Mouse (Mus musculus) forebrain, embryonic 13.5 days (tissue): ENCODE measurements around the gene Rab20. TPM values are rescaled to one million over a fixed set of nuclear protein-coding genes. Genes with fewer than 3 reads are reported as not detected.

ENCODE experiments used
- ATAC-seq: fragments of 200-750 bp; cut with Nextera tagmentation; 2 replicates; pipeline ENCODE4 v1.8.0; 2017
- H3K27ac ChIP-seq: fragments of 300-500 bp; sonication (generic); 2 replicates; pipeline ENCODE4 v1.5.1; 2015; ENCODE audit warnings: inconsistent platforms, mild to moderate bottlenecking, moderate library complexity
- H3K27me3 ChIP-seq: fragments of 300-500 bp; sonication (generic); 2 replicates; pipeline ENCODE4 v1.6.1; 2015; ENCODE audit warnings: mild to moderate bottlenecking, inconsistent platforms
- H3K36me3 ChIP-seq: fragments of 300-500 bp; sonication (generic); 2 replicates; pipeline ENCODE4 v1.6.1; 2015; ENCODE audit warnings: mild to moderate bottlenecking, inconsistent platforms; ENCODE audit not compliant: poor library complexity, severe bottlenecking
- H3K4me1 ChIP-seq: fragments of 300-500 bp; sonication (generic); 2 replicates; pipeline ENCODE4 v1.6.1; 2015; ENCODE audit warnings: inconsistent platforms
- H3K4me2 ChIP-seq: fragments of 300-500 bp; sonication (generic); 2 replicates; pipeline ENCODE4 v1.6.1; 2015; ENCODE audit warnings: inconsistent platforms, mild to moderate bottlenecking, moderate library complexity
- H3K4me3 ChIP-seq: fragments of 300-500 bp; sonication (generic); 2 replicates; pipeline ENCODE4 v1.5.1; 2015; ENCODE audit warnings: mild to moderate bottlenecking, inconsistent platforms
- H3K9ac ChIP-seq: fragments of 300-500 bp; sonication (generic); 2 replicates; pipeline ENCODE4 v1.6.1; 2015; ENCODE audit warnings: mild to moderate bottlenecking, inconsistent platforms
- H3K9me3 ChIP-seq: fragments of 300-500 bp; sonication (generic); replicated peaks from 2 replicates; pipeline ENCODE4 v1.6.1; 2016; ENCODE audit warnings: inconsistent platforms
- WGBS: fragments of 180-500 bp; shearing (Covaris S2); methylation state at CpG from one replicate; pipeline ENCODE4 v1.1.7; 2015; 5-methylcytosine and 5-hydroxymethylcytosine counted together
- polyA plus RNA-seq: library from polyadenylated mRNA; unstranded; fragments of >200 nt; fragmentation: Nextera tagmentation; extraction: Ambion mirVana; gene quantifications from 2 replicates; pipeline ENCODE4 v1.2.1, GENCODE M21; 2015

The Rab20 gene
- polyA plus RNA-seq, 1 experiment from 2014 or later: 0.34 TPM

- Histone ChIP-seq H3K36me3 (no peaks in the 10 kb centered on the region), H3K9ac (no peak overlapping the region), H3K27ac (peak overlapping the region; percentile 6; the same call in 1 of the 2 replicates), H3K27me3 (no peaks in the 10 kb centered on the region), H3K4me1 (peaks cover 28% of the 10 kb centered on the region), H3K4me3 (no peak overlapping the region), H3K9me3 (no peaks in the 10 kb centered on the region), H3K4me2 (no peak overlapping the region)
- WGBS: 82% methylated on average over 10 of the region's 10 CpGs
- no peak for ATAC-seq
These were observed 63.4 kb downstream of the Rab20 start for GRCm38 (mm10) chr8:11415089-11415488.

- no peak overlapping the region for H3K9ac ChIP-seq
- peaks cover 25% of the 10 kb centered on the region for H3K4me1 ChIP-seq
- 15% methylated on average over 8 of the region's 8 CpGs for WGBS
- no peaks in the 10 kb centered on the region for H3K9me3 ChIP-seq
- H3K4me3 ChIP-seq: no peak overlapping the region
- peak overlapping the region; percentile 6; the same call in 1 of the 2 replicates for H3K27ac ChIP-seq
- peak; percentile 64 for ATAC-seq
- H3K4me2 ChIP-seq: no peak overlapping the region
- H3K27me3 ChIP-seq: no peaks in the 10 kb centered on the region
- H3K36me3 ChIP-seq: no peaks in the 10 kb centered on the region
These were observed 64.2 kb downstream of the Rab20 start for GRCm38 (mm10) chr8:11414304-11414703.

- no peaks in the 10 kb centered on the region for H3K9me3 ChIP-seq
- H3K4me2 ChIP-seq: no peak overlapping the region
- no peak for ATAC-seq
- H3K36me3 ChIP-seq: no peaks in the 10 kb centered on the region
- H3K9ac ChIP-seq: no peak overlapping the region
- no peak overlapping the region for H3K4me3 ChIP-seq
- H3K27ac ChIP-seq: no peak overlapping the region
- peaks cover 18% of the 10 kb centered on the region for H3K4me1 ChIP-seq
- no peaks in the 10 kb centered on the region for H3K27me3 ChIP-seq
- WGBS: 70% methylated on average over 5 of the region's 5 CpGs
These were observed 66.1 kb downstream of the Rab20 start for GRCm38 (mm10) chr8:11412450-11412849.

GRCm38 (mm10) chr8:11411504-11412124 is 66.9 kb downstream of the Rab20 start:
- no peak overlapping the region for H3K27ac ChIP-seq
- H3K4me3 ChIP-seq: no peak overlapping the region
- H3K27me3 ChIP-seq: no peaks in the 10 kb centered on the region
- H3K36me3 ChIP-seq: no peaks in the 10 kb centered on the region
- 75% methylated on average over 12 of the region's 12 CpGs for WGBS
- ATAC-seq: no peak
- H3K4me2 ChIP-seq: no peak overlapping the region
- H3K4me1 ChIP-seq: peaks cover 18% of the 10 kb centered on the region
- no peaks in the 10 kb centered on the region for H3K9me3 ChIP-seq
- H3K9ac ChIP-seq: no peak overlapping the region

GRCm38 (mm10) chr8:11405722-11406481 is 72.6 kb downstream of the Rab20 start:
- Histone ChIP-seq H3K27me3 (no peaks in the 10 kb centered on the region), H3K4me3 (no peak overlapping the region), H3K9me3 (no peaks in the 10 kb centered on the region), H3K4me1 (peaks cover 11% of the 10 kb centered on the region; the same call in 1 of the 2 replicates), H3K36me3 (no peaks in the 10 kb centered on the region), H3K27ac (peak overlapping the region; percentile 41), H3K9ac (no peak overlapping the region), H3K4me2 (no peak overlapping the region)
- WGBS: 62% methylated on average over 13 of the region's 13 CpGs
- ATAC-seq: peak; percentile 83

GRCm38 (mm10) chr8:11404614-11405013 is 73.9 kb downstream of the Rab20 start:
- Histone ChIP-seq H3K4me2 (no peak overlapping the region), H3K4me3 (no peak overlapping the region), H3K4me1 (peaks cover 14% of the 10 kb centered on the region; the same call in 1 of the 2 replicates), H3K36me3 (no peaks in the 10 kb centered on the region), H3K27me3 (no peaks in the 10 kb centered on the region), H3K27ac (no peak overlapping the region), H3K9ac (no peak overlapping the region), H3K9me3 (no peaks in the 10 kb centered on the region)
- 76% methylated on average over 4 of the region's 4 CpGs for WGBS
- ATAC-seq: no peak

GRCm38 (mm10) chr8:11403813-11404212 is 74.7 kb downstream of the Rab20 start:
- H3K4me3 ChIP-seq: no peak overlapping the region
- no peak overlapping the region for H3K27ac ChIP-seq
- no peak for ATAC-seq
- H3K4me1 ChIP-seq: peaks cover 16% of the 10 kb centered on the region; the same call in 1 of the 2 replicates
- H3K9me3 ChIP-seq: no peaks in the 10 kb centered on the region
- 90% methylated on average over 9 of the region's 9 CpGs for WGBS
- H3K36me3 ChIP-seq: no peaks in the 10 kb centered on the region
- no peak overlapping the region for H3K9ac ChIP-seq
- no peak overlapping the region for H3K4me2 ChIP-seq
- no peaks in the 10 kb centered on the region for H3K27me3 ChIP-seq

Other genes with a start within 250 kb of the Rab20 start
- 21.7 and 24.0 TPM in 2 replicates for gene Col4a2, start 165.9 kb downstream of the Rab20 start, polyA plus RNA-seq
- 50.8 and 53.5 TPM in 2 replicates for gene Col4a1, start 165.9 kb downstream of the Rab20 start, polyA plus RNA-seq
- 152 and 158 TPM in 2 replicates for gene Naxd, start 18.8 kb upstream of the Rab20 start, polyA plus RNA-seq
- gene Cars2, start 72.1 kb upstream of the Rab20 start, polyA plus RNA-seq: 22.6 and 23.9 TPM in 2 replicates
- gene Ing1, start 76.9 kb upstream of the Rab20 start, polyA plus RNA-seq: 43.5 and 47.3 TPM in 2 replicates
- 113 and 117 TPM in 2 replicates for gene Ankrd10, start 157.0 kb upstream of the Rab20 start, polyA plus RNA-seq
- gene 1700016D06Rik, start 222.4 kb upstream of the Rab20 start, polyA plus RNA-seq: not detected in 2 replicates
- 58.5 and 61.8 TPM in 2 replicates for gene Arhgef7, start 249.0 kb upstream of the Rab20 start, polyA plus RNA-seq